Mouse (Mus musculus) hindbrain, embryonic 15.5 days (tissue): Measurements from ENCODE around the gene Ciz1. TPM values are rescaled to one million over a fixed set of nuclear protein-coding genes. Genes with fewer than 3 reads are reported as not detected.
A peak's percentile ranks its signal among the peaks of the same experiment; 100 is the strongest.

Source experiments
- ATAC-seq: fragments of 200-750 bp; cut with Nextera tagmentation; 2 replicates; pipeline ENCODE4 v1.8.0; 2017; ENCODE audit warnings: low read depth, moderate number of reproducible peaks, moderate TSS enrichment; ENCODE audit not compliant: low FRiP score
- H3K27ac ChIP-seq: fragments of 300-500 bp; sonication (generic); replicated peaks from 2 replicates; pipeline ENCODE4 v1.5.1; 2015; ENCODE audit warnings: mild to moderate bottlenecking, inconsistent platforms
- H3K27me3 ChIP-seq: fragments of 300-500 bp; sonication (generic); 2 replicates; pipeline ENCODE4 v1.6.1; 2015; ENCODE audit warnings: control low read depth, inconsistent platforms
- H3K36me3 ChIP-seq: fragments of 300-500 bp; sonication (generic); 2 replicates; pipeline ENCODE4 v1.6.1; 2015; ENCODE audit warnings: control low read depth, inconsistent platforms
- H3K4me1 ChIP-seq: fragments of 300-500 bp; sonication (generic); replicated peaks from 2 replicates; pipeline ENCODE4 v1.6.1; 2015; ENCODE audit warnings: control low read depth, inconsistent platforms
- H3K4me2 ChIP-seq: fragments of 300-500 bp; sonication (generic); 2 replicates; pipeline ENCODE4 v1.6.1; 2015; ENCODE audit warnings: moderate library complexity, mild to moderate bottlenecking, inconsistent platforms
- H3K4me3 ChIP-seq: fragments of 300-500 bp; sonication (generic); 2 replicates; pipeline ENCODE4 v1.5.1; 2015; ENCODE audit warnings: mild to moderate bottlenecking, inconsistent platforms
- H3K9ac ChIP-seq: fragments of 300-500 bp; sonication (generic); 2 replicates; pipeline ENCODE4 v1.6.1; 2015; ENCODE audit warnings: inconsistent platforms
- H3K9me3 ChIP-seq: fragments of 300-500 bp; sonication (generic); 2 replicates; pipeline ENCODE4 v1.6.1; 2016; ENCODE audit warnings: control low read depth, inconsistent platforms
- WGBS: fragments of 180-500 bp; shearing (Covaris S2); methylation state at CpG from one replicate; pipeline ENCODE4 v1.1.7; 2015; 5-methylcytosine and 5-hydroxymethylcytosine counted together
- polyA plus RNA-seq: library from polyadenylated mRNA; unstranded; fragments of >200 nt; fragmentation: Nextera tagmentation; extraction: Ambion mirVana; gene quantifications from 2 replicates; pipeline ENCODE4 v1.2.1, GENCODE M21; 2015

The Ciz1 gene
- 48.2 and 60.7 TPM in 2 replicates for polyA plus RNA-seq

DNA sequence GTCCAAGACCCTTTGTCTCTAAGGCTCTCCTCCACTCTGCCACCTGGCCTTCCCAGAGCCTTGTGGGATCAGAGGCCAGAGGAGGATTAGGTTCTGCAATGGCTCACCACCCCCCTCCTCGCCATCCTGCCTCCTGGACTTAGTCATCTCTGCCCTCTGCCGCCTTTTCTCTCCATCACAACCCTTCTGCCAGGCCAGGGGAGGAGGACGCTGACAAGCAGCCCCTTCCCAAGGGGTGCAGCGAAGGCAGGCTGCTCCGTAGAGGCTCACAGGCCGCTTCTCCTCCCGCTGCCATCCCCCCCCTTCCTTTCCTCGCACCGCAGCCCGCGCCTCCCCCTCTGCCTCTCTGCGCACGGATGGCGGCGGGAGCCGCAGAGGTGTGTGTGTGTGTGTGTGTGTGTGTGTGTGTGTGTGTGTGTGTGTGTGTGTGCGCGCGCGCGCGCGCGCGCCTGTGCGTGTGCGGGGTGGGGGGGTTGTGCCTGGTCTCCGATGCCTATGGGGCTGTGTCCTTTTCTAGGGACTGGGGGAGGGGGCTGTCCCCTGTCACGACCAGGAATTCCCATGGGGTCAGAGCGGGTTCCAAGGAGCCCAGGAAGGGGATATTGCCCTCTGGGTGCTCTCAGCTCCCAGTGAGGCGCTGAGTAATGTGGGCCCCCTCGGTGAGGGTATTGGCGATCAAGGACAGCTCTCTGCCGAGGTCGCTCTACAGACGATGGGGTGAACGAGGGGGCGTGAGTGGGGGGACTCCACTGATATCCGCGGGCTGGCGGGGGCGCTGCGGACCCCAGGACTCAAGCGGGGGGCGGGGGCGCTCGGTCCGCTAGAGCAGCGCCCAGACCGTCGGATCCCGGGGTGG, at the start of gene Ciz1:
Gene Ciz1 (plus strand): TSS at position 177 of the 856 bp plus-strand sequence.
- Histone ChIP-seq H3K27me3 (no peaks in the 10 kb centered on the region), H3K9ac (peak within 1 kb of the TSS; percentile 90), H3K27ac (peak within 1 kb of the TSS; percentile 96), H3K36me3 (0 out of 2 replicates have a peak, but pooled peaks cover 5% of the 10 kb centered on the region), H3K4me2 (peak within 1 kb of the TSS; percentile 75), H3K9me3 (no peaks in the 10 kb centered on the region), H3K4me3 (peak within 1 kb of the TSS; percentile 74), H3K4me1 (peaks cover 35% of the 10 kb centered on the region)
- ATAC-seq = peak; percentile 68
- WGBS = 1% methylated on average over 38 of the region's 52 CpGs

DNA sequence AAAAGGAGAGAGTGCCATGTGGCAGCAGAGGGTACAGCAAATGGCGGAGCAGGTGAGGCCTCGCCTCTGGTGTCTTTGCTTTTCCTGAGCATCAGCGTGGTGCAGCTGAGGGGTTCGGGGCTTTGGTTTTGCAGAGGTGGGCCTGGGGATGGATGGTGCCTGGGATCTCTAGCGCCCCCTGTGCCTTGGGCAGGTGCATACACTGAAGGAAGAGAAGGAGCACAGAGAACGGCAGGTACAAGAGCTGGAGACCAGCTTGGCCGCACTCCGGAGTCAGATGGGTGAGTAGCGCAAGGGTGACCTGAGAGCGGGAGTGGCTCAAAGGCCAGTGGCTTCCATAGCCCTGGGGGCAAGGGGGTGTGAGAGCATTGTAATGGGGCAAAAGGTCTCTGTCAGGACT, 49.2 kb upstream of the Ciz1 start:
- H3K4me3 ChIP-seq = no peak overlapping the region
- no peak overlapping the region for H3K27ac ChIP-seq
- 92% methylated on average over 10 of the region's 10 CpGs for WGBS
- H3K9me3 ChIP-seq = no peaks in the 10 kb centered on the region
- no peaks in the 10 kb centered on the region for H3K27me3 ChIP-seq
- H3K4me1 ChIP-seq = no peaks in the 10 kb centered on the region
- H3K4me2 ChIP-seq = no peak overlapping the region
- peaks cover 78% of the 10 kb centered on the region for H3K36me3 ChIP-seq
- H3K9ac ChIP-seq = no peak overlapping the region
- ATAC-seq = no peak

DNA sequence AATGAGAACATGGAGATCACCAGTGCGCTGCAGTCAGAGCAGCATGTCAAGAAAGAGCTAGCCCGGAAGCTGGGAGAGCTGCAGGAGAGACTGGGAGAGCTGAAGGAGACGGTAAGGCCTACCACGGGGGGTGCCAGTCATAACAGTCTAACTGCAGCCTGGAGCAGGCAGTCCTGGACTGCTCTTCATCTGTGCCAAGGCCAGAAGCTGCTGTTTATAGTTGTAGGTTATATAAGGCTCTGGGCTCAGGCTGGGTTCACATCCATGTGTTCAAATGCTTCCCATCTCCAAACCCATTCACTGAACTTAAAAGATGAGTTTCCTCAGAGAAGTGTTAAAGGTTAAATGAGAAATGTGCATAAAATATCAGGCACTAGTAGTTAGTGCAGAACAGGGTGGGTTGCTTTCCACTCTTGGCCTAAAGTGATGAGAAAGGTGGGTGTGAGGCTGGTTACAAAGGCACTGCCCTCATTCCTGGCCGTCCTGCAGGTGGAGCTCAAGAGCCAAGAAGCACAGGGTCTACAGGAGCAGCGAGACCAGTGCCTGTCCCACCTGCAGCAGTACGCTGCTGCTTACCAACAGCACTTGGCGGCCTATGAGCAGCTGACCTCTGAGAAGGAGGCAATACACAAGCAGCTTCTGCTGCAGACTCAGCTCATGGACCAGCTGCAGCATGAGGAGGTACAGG, 47.8 kb upstream of the Ciz1 start:
- no peaks in the 10 kb centered on the region for H3K9me3 ChIP-seq
- H3K27ac ChIP-seq = no peak overlapping the region
- H3K27me3 ChIP-seq = no peaks in the 10 kb centered on the region
- H3K4me2 ChIP-seq = no peak overlapping the region
- no peak overlapping the region for H3K4me3 ChIP-seq
- peaks cover 75% of the 10 kb centered on the region for H3K36me3 ChIP-seq
- 0 out of 2 replicates have a peak, but pooled peaks have one; percentile 23 for ATAC-seq
- H3K4me1 ChIP-seq = no peaks in the 10 kb centered on the region
- 57% methylated on average over 8 of the region's 8 CpGs for WGBS
- no peak overlapping the region for H3K9ac ChIP-seq

DNA sequence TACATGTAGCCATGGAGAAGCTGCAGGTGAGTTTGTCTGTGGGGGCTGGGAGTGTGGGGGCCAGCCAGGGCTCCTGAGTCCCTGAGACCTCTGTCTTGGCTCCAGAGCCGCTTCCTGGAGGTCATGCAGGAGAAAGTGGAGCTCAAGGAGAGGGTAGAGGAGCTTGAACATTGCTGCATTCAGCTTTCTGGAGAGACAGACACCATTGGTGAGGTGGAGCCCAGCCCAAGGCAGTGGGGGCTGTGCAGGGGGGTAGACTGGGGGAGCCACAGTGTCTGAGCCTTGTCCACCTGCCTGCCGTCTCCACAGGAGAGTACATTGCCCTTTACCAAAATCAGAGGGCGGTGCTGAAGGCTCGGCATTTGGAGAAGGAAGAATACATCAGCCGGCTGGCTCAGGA, 46.5 kb upstream of the Ciz1 start:
- Histone ChIP-seq H3K27ac (no peak overlapping the region), H3K9me3 (no peaks in the 10 kb centered on the region), H3K4me3 (no peak overlapping the region), H3K27me3 (no peaks in the 10 kb centered on the region), H3K9ac (no peak overlapping the region), H3K4me2 (no peak overlapping the region), H3K36me3 (peaks cover 80% of the 10 kb centered on the region), H3K4me1 (0 out of 2 replicates have a peak, but pooled peaks cover 1% of the 10 kb centered on the region)
- 91% methylated on average over 5 of the region's 5 CpGs for WGBS
- no peak for ATAC-seq

DNA sequence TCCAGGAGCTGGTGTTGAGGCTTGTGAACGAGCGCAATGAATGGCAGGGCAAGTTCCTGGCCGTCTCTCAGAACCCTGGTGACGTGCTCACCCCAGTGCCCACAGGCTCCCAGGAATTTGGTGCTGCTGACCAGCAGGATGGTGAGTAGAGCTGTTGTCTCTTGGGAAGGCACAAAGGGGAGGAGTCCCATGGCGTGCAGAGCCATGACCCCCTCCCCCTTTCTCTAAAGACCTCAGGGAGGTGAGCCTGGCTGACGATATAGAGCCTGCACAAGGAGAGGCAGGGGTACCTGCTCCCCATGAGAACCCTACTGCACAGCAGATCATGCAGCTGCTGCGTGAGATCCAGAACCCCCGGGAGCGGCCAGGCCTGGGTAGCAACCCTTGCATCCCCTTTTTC, 46.0 kb upstream of the Ciz1 start:
- no peak for ATAC-seq
- WGBS = 80% methylated on average over 9 of the region's 9 CpGs
- Histone ChIP-seq H3K9me3 (no peaks in the 10 kb centered on the region), H3K27me3 (no peaks in the 10 kb centered on the region), H3K4me1 (0 out of 2 replicates have a peak, but pooled peaks cover 2% of the 10 kb centered on the region), H3K4me2 (no peak overlapping the region), H3K27ac (no peak overlapping the region), H3K9ac (no peak overlapping the region), H3K4me3 (no peak overlapping the region), H3K36me3 (peaks cover 79% of the 10 kb centered on the region)

DNA sequence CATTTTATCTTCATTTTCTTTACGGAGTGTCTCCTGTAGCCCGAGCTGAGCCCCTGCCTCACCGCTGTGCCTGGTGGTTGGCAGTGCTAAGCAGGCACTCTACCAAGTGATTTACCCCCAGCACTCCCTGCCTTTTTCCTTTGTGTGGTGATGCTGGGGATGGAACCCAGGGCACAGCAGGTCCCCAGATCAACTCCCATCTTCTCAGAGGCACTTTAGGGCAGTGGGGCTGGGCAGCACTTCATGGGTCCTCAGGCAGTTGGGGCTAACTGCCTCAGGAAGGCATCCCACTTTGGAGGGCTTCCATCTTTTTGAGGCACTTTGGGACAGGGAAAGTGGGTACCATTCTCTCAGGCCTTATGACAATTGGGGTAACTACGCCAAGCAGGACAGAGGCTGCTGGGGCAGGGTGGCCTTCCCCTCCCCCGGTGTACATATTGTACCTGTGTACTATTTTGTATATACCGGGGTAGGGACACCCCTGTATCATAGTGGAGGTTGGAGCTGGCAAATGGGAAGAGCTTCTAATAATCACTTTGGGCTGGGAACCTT, 44.8 kb upstream of the Ciz1 start:
- no peak for ATAC-seq
- H3K9me3 ChIP-seq = no peaks in the 10 kb centered on the region
- H3K4me1 ChIP-seq = peaks cover 13% of the 10 kb centered on the region
- 86% methylated on average over 6 of the region's 6 CpGs for WGBS
- no peak overlapping the region for H3K27ac ChIP-seq
- H3K9ac ChIP-seq = no peak overlapping the region
- no peak overlapping the region for H3K4me2 ChIP-seq
- peaks cover 69% of the 10 kb centered on the region for H3K36me3 ChIP-seq
- no peaks in the 10 kb centered on the region for H3K27me3 ChIP-seq
- no peak overlapping the region for H3K4me3 ChIP-seq

DNA sequence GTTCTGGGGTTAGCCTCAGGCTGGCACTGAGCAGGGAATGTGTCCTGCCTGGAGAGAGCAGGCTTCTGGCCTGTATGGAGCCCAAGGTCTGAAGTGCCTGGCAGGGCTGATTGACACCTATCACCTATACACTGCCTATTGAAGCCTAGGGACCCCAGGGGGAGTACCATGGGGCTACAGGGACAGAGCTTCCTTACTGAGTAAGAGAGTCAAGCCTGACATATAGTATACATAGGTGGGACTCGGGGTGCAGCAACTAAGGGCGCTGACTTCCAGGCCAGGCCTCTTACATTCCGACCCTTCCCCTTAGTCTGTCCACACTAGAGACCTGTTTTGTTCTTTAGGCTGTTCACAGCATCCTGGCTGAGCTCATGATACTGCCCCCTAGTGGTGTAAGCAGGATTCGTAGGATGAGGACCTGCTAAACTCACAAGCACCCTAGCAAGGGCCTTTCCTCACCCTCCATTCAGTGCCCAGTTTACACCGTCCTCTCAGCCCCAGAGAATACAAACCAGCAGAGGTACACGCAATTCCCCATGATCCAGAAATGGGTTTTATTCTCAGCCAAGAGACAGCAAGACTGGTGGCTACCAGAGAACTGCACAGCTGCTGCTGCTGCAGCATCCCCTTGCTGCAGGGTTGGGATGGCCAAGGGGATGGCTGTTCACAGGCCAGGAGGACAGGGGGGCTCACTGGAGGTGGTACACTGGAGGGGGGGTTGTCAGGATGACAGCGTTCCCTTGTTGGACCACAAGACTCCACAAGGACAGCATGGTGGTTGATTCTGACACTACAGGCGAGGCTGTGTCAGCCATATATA, 44.0 kb upstream of the Ciz1 start:
- Histone ChIP-seq H3K4me2 (no peak overlapping the region), H3K9me3 (no peaks in the 10 kb centered on the region), H3K36me3 (peaks cover 61% of the 10 kb centered on the region), H3K4me3 (no peak overlapping the region), H3K27ac (no peak overlapping the region), H3K4me1 (peaks cover 15% of the 10 kb centered on the region), H3K9ac (no peak overlapping the region), H3K27me3 (no peaks in the 10 kb centered on the region)
- ATAC-seq = no peak
- 48% methylated on average over 8 of the region's 8 CpGs for WGBS

DNA sequence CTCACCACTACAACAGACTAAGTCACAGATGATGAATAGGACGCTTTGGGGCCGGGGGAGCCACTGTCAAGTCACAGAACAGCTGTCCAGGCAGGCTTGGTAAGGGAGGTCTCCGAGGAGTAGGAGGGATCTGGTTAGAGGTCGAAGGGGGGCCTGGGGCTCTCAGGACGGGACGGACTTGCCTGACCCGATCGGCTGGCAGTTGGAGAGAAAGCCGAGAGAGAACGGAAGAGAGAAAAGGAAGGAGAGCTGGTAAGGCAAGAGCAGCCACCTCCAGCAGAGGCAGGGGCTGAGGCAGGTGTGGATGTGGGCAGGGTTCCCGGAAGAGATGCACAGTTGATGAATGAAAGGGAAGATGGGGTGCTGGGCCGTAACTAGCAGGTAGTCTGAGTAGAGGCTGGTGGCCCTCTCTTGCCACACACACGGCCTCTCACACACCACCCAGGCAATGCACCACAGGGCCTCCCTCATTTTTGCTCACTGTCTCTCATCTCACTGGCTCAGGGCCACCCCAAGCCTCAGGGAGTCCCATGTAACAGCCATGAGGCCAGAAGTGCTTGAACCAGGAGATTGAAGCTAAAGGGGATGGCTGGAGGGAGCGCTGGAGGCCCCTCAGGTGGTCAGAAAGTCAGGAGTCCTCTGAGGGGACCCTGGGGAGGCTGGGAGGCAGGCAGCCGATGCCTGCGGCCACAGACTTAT, 43.1 kb upstream of the Ciz1 start:
- Histone ChIP-seq H3K4me3 (no peak overlapping the region), H3K9me3 (no peaks in the 10 kb centered on the region), H3K36me3 (peaks cover 52% of the 10 kb centered on the region), H3K27me3 (no peaks in the 10 kb centered on the region), H3K9ac (no peak overlapping the region), H3K27ac (no peak overlapping the region), H3K4me2 (no peak overlapping the region), H3K4me1 (peaks cover 15% of the 10 kb centered on the region)
- ATAC-seq = no peak
- 88% methylated on average over 16 of the region's 16 CpGs for WGBS

DNA sequence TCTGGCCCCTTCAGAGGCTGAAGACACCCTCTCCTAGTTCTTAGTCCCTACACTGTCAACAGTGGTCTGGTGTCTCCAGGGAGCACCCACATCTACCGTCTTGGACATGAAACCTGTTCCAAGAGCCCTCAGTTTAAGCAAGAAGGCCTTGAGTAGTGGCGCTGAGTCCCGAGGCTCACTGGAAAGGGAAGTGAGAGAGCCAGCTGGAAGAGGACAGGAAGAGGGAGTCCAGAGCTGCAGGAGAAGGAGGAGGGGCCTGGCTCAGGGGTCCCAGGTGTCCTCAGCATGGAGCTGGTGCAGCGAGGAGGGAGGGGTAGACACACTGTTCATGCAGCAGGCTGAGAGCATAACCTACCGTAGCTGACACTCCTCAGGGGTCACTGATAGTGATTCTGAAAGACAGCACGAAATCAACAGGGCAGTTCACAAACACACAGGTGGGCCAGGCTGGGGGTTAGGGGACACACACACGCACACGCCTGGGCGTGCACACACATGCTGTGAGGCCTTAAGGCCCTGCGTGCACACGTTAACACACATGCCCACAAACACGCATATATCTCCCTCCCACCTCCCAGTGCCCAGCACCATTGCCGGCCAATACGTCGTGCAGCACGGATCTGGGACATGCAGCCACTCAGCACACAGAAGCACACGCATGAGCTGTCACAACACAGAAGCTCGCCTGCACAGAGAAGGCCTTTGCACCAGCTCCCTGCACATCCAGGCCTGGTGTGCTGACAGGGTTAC, 41.9 kb upstream of the Ciz1 start:
- Histone ChIP-seq H3K27ac (no peak overlapping the region), H3K9me3 (no peaks in the 10 kb centered on the region), H3K9ac (no peak overlapping the region), H3K4me2 (no peak overlapping the region), H3K27me3 (peaks cover 3% of the 10 kb centered on the region; the same call in 1 of the 2 replicates), H3K4me3 (no peak overlapping the region), H3K4me1 (peaks cover 15% of the 10 kb centered on the region), H3K36me3 (peaks cover 45% of the 10 kb centered on the region)
- WGBS = 85% methylated on average over 18 of the region's 18 CpGs
- no peak for ATAC-seq

DNA sequence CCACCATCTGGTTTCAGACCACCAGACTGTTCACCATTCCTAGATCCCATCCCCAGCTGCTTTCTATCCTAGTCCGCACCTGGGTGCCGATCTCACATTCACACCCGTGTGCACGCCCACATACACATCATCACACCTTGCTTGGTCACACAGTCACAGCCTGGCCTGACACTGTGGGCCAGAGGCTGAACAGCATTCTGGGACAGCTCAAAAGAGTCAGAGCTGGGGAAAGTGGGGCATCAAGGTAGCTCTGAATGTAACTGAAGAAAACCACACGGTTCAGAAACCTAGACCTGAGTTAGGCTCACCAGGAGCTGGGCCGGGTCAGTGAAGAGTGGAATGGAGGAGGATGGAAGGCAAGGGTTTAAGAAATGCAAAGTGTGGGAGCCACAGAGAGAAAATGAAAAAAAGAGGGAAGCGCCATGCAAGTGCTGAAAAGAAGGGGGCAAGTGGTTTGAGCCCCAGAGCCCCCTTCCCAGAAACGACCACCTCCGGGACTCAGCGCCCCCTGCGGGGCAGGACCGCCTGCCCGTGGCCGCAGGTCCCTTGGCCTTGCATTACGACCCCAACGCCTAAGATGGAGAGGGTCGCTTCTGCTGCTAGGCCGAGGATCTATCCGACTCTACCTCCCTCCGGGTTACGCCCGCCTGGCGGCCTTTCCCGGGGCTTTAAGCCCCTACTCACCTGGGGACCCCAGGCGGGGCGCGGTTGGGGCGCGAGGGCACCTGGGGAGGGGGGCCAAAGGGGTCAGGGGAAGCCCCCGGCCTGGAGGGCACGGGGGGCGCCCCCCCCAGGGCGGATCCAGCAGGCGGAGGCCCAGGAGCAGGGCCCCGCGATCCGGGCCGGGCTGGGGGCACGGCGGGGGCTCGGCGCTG, 40.4 kb upstream of the Ciz1 start:
- H3K9ac ChIP-seq = peak overlapping the region; percentile 49
- ATAC-seq = no peak
- no peak overlapping the region for H3K27ac ChIP-seq
- H3K4me1 ChIP-seq = peaks cover 15% of the 10 kb centered on the region
- H3K36me3 ChIP-seq = peaks cover 35% of the 10 kb centered on the region
- 11% methylated on average over 40 of the region's 42 CpGs for WGBS
- H3K4me2 ChIP-seq = peak overlapping the region; percentile 93
- H3K9me3 ChIP-seq = no peaks in the 10 kb centered on the region
- H3K27me3 ChIP-seq = peaks cover 3% of the 10 kb centered on the region; the same call in 1 of the 2 replicates
- H3K4me3 ChIP-seq = peak overlapping the region; percentile 47
